Mouse (Mus musculus) neural tube, embryonic 12.5 days (tissue): Measurements from ENCODE around the gene Zbtb46. TPM values are rescaled to one million over a fixed set of nuclear protein-coding genes. Genes with fewer than 3 reads are reported as not detected.

ENCODE experiments used
- ATAC-seq: fragments of 200-750 bp; cut with Nextera tagmentation; 2 replicates; pipeline ENCODE4 v1.8.0; 2017; ENCODE audit warnings: low read depth, mild to moderate bottlenecking, moderate TSS enrichment, moderate library complexity; ENCODE audit not compliant: low FRiP score
- H3K27ac ChIP-seq: fragments of 300-500 bp; sonication (generic); 2 replicates; pipeline ENCODE4 v1.5.1; 2016
- H3K27me3 ChIP-seq: fragments of 300-500 bp; sonication (generic); replicated peaks from 2 replicates; pipeline ENCODE4 v1.6.1; 2016; ENCODE audit warnings: mild to moderate bottlenecking
- H3K36me3 ChIP-seq: fragments of 300-500 bp; sonication (generic); 2 replicates; pipeline ENCODE4 v1.6.1; 2016; ENCODE audit warnings: mild to moderate bottlenecking
- H3K4me1 ChIP-seq: fragments of 300-500 bp; sonication (generic); 2 replicates; pipeline ENCODE4 v1.6.1; 2016
- H3K4me2 ChIP-seq: fragments of 300-500 bp; sonication (generic); replicated peaks from 2 replicates; pipeline ENCODE4 v1.6.1; 2016; ENCODE audit warnings: mild to moderate bottlenecking
- H3K4me3 ChIP-seq: fragments of 300-500 bp; sonication (generic); 2 replicates; pipeline ENCODE4 v1.5.1; 2016
- H3K9ac ChIP-seq: fragments of 300-500 bp; sonication (generic); 2 replicates; pipeline ENCODE4 v1.6.1; 2016; ENCODE audit warnings: mild to moderate bottlenecking
- H3K9me3 ChIP-seq: fragments of 300-500 bp; sonication (generic); 2 replicates; pipeline ENCODE4 v1.6.1; 2016; ENCODE audit warnings: mild to moderate bottlenecking
- WGBS: fragments of 180-500 bp; shearing (Covaris S2); methylation state at CpG from one replicate; pipeline ENCODE4 v1.1.7; 2016; 5-methylcytosine and 5-hydroxymethylcytosine counted together
- polyA plus RNA-seq: library from polyadenylated mRNA; unstranded; fragments of >200 nt; fragmentation: Nextera tagmentation; extraction: Ambion mirVana; gene quantifications from 2 replicates; pipeline ENCODE4 v1.2.1, GENCODE M21; 2016

The Zbtb46 gene
- polyA plus RNA-seq, 1 experiment from 2014 or later = 27.2 TPM

GRCm38 (mm10) chr2:181487338-181488277 is 28.4 kb upstream of the Zbtb46 start:
- Histone ChIP-seq H3K27ac (peak overlapping the region; percentile 42; the same call in 1 of the 2 replicates), H3K27me3 (no peaks in the 10 kb centered on the region), H3K4me3 (no peak overlapping the region), H3K9ac (no peak overlapping the region), H3K4me2 (peak overlapping the region; percentile 12; the same call in 1 of the 2 replicates), H3K36me3 (no peaks in the 10 kb centered on the region), H3K4me1 (peaks cover 14% of the 10 kb centered on the region), H3K9me3 (no peaks in the 10 kb centered on the region)
- 0 out of 2 replicates have a peak, but pooled peaks have one; percentile 37 for ATAC-seq
- 26% methylated on average over 5 of the region's 5 CpGs for WGBS

- Histone ChIP-seq H3K27ac (no peak overlapping the region), H3K36me3 (no peaks in the 10 kb centered on the region), H3K4me3 (no peak overlapping the region), H3K4me1 (peaks cover 14% of the 10 kb centered on the region), H3K4me2 (no peak overlapping the region), H3K27me3 (no peaks in the 10 kb centered on the region), H3K9ac (no peak overlapping the region), H3K9me3 (no peaks in the 10 kb centered on the region)
- 13% methylated on average over 1 of the region's 1 CpGs for WGBS
- no peak for ATAC-seq
Observed at GRCm38 (mm10) chr2:181485741-181486140, 26.5 kb upstream of the Zbtb46 start.

GRCm38 (mm10) chr2:181484456-181485233 is 25.4 kb upstream of the Zbtb46 start:
- 79% methylated on average over 6 of the region's 6 CpGs for WGBS
- Histone ChIP-seq H3K9me3 (no peaks in the 10 kb centered on the region), H3K4me2 (no peak overlapping the region), H3K4me3 (no peak overlapping the region), H3K9ac (no peak overlapping the region), H3K4me1 (peaks cover 14% of the 10 kb centered on the region), H3K27me3 (no peaks in the 10 kb centered on the region), H3K36me3 (no peaks in the 10 kb centered on the region), H3K27ac (no peak overlapping the region)
- no peak for ATAC-seq

GRCm38 (mm10) chr2:181483562-181484318 is 24.5 kb upstream of the Zbtb46 start:
- Histone ChIP-seq H3K4me3 (no peak overlapping the region), H3K4me2 (no peak overlapping the region), H3K36me3 (no peaks in the 10 kb centered on the region), H3K9ac (no peak overlapping the region; the same call in 1 of the 2 replicates), H3K27ac (no peak overlapping the region), H3K27me3 (no peaks in the 10 kb centered on the region), H3K4me1 (peaks cover 14% of the 10 kb centered on the region), H3K9me3 (no peaks in the 10 kb centered on the region)
- WGBS = 43% methylated on average over 7 of the region's 7 CpGs
- ATAC-seq = no peak

GRCm38 (mm10) chr2:181483120-181483519 is 23.9 kb upstream of the Zbtb46 start:
- peaks cover 14% of the 10 kb centered on the region for H3K4me1 ChIP-seq
- WGBS = 49% methylated on average over 2 of the region's 2 CpGs
- no peaks in the 10 kb centered on the region for H3K36me3 ChIP-seq
- H3K27ac ChIP-seq = no peak overlapping the region
- H3K4me2 ChIP-seq = no peak overlapping the region
- no peaks in the 10 kb centered on the region for H3K27me3 ChIP-seq
- no peak overlapping the region for H3K4me3 ChIP-seq
- H3K9me3 ChIP-seq = no peaks in the 10 kb centered on the region
- H3K9ac ChIP-seq = no peak overlapping the region; the same call in 1 of the 2 replicates
- no peak for ATAC-seq

GRCm38 (mm10) chr2:181472256-181472827 is 13.1 kb upstream of the Zbtb46 start:
- Histone ChIP-seq H3K27me3 (no peaks in the 10 kb centered on the region), H3K4me1 (no peaks in the 10 kb centered on the region), H3K27ac (no peak overlapping the region), H3K9ac (no peak overlapping the region), H3K4me3 (no peak overlapping the region), H3K4me2 (no peak overlapping the region), H3K9me3 (no peaks in the 10 kb centered on the region), H3K36me3 (no peaks in the 10 kb centered on the region)
- 81% methylated on average over 1 of the region's 1 CpGs for WGBS
- no peak for ATAC-seq

- WGBS = 58% methylated on average over 5 of the region's 5 CpGs
- no peaks in the 10 kb centered on the region for H3K9me3 ChIP-seq
- no peak for ATAC-seq
- no peaks in the 10 kb centered on the region for H3K4me1 ChIP-seq
- no peaks in the 10 kb centered on the region for H3K27me3 ChIP-seq
- H3K36me3 ChIP-seq = no peaks in the 10 kb centered on the region
- H3K9ac ChIP-seq = no peak overlapping the region
- H3K4me3 ChIP-seq = no peak overlapping the region
- H3K27ac ChIP-seq = no peak overlapping the region
- no peak overlapping the region for H3K4me2 ChIP-seq
Observed at GRCm38 (mm10) chr2:181471246-181471645, 12.0 kb upstream of the Zbtb46 start.

- Histone ChIP-seq H3K27me3 (no peaks in the 10 kb centered on the region), H3K36me3 (no peaks in the 10 kb centered on the region), H3K9ac (no peak overlapping the region), H3K9me3 (no peaks in the 10 kb centered on the region), H3K27ac (no peak overlapping the region), H3K4me1 (no peaks in the 10 kb centered on the region), H3K4me2 (no peak overlapping the region), H3K4me3 (no peak overlapping the region)
- ATAC-seq = no peak
- 70% methylated on average over 2 of the region's 2 CpGs for WGBS
Observed at GRCm38 (mm10) chr2:181470285-181470684, 11.1 kb upstream of the Zbtb46 start.

GRCm38 (mm10) chr2:181465423-181465822 is 6.2 kb upstream of the Zbtb46 start:
- WGBS = 60% methylated on average over 3 of the region's 3 CpGs
- ATAC-seq = no peak
- H3K27ac ChIP-seq = no peak overlapping the region
- peaks cover 7% of the 10 kb centered on the region for H3K4me1 ChIP-seq
- H3K4me3 ChIP-seq = no peak overlapping the region
- no peak overlapping the region for H3K9ac ChIP-seq
- no peaks in the 10 kb centered on the region for H3K27me3 ChIP-seq
- no peak overlapping the region for H3K4me2 ChIP-seq
- no peaks in the 10 kb centered on the region for H3K36me3 ChIP-seq
- no peaks in the 10 kb centered on the region for H3K9me3 ChIP-seq

GRCm38 (mm10) chr2:181463008-181463738 is 3.9 kb upstream of the Zbtb46 start:
- Histone ChIP-seq H3K4me1 (peaks cover 12% of the 10 kb centered on the region), H3K9ac (no peak overlapping the region), H3K4me3 (no peak overlapping the region), H3K36me3 (no peaks in the 10 kb centered on the region), H3K4me2 (0 out of 2 replicates have a peak overlapping the region, but pooled peaks have one; percentile 18), H3K9me3 (no peaks in the 10 kb centered on the region), H3K27me3 (no peaks in the 10 kb centered on the region), H3K27ac (no peak overlapping the region)
- no peak for ATAC-seq
- WGBS = 47% methylated on average over 7 of the region's 7 CpGs

- ATAC-seq = no peak
- Histone ChIP-seq H3K4me2 (no peak overlapping the region), H3K9ac (no peak overlapping the region), H3K27ac (no peak overlapping the region), H3K9me3 (no peaks in the 10 kb centered on the region), H3K4me1 (peaks cover 17% of the 10 kb centered on the region), H3K27me3 (no peaks in the 10 kb centered on the region), H3K36me3 (no peaks in the 10 kb centered on the region), H3K4me3 (no peak overlapping the region)
- 81% methylated on average over 1 of the region's 1 CpGs for WGBS
Observed at GRCm38 (mm10) chr2:181462604-181463003, 3.4 kb upstream of the Zbtb46 start.
